Mouse (Mus musculus) heart, postnatal 36 days (tissue): ENCODE data around the gene Tmem132c. TPM values are rescaled to one million over a fixed set of nuclear protein-coding genes. Genes with fewer than 3 reads are reported as not detected.

Experiments used
- DNase-seq, 2 experiments: peaks; one replicate each; pipeline ENCODE4 v3.0.0; 2021 to 2022
- intact Hi-C: fragments of 180-260 bp; cut with DNase I; formaldehyde crosslinking; loops from one replicate; pipeline ENCODE4 v1.15.1; 2025
- total RNA-seq, 2 experiments: library from RNA; stranded (reverse); gene quantifications; 2 replicates each; pipeline ENCODE4 v1.2.3; 2021

Tmem132c gene
- total RNA-seq, 2 experiments from 2014 or later: 0.11 TPM

DNA sequence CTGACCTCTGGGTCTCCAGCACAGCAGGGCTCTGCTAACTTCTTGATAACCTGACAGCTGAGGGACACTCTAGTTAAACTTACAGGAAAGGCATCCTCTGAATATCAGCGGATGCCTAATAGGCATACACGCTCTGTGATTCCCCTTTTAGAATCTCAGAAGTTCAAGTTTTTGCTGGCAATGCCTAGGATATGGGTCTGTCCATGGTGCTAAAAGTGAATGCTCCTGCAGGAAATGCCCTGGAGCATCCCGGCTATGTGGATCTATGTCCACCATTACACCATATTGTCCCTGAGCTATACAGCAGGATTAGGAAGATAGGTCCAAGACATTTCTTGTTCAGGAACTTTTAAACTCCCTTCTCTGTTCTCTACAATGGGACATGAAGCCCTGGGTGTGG lies 319.5 kb downstream of the Tmem132c start:
- intact Hi-C loops: no loop called here
- no peak for DNase-seq

DNA sequence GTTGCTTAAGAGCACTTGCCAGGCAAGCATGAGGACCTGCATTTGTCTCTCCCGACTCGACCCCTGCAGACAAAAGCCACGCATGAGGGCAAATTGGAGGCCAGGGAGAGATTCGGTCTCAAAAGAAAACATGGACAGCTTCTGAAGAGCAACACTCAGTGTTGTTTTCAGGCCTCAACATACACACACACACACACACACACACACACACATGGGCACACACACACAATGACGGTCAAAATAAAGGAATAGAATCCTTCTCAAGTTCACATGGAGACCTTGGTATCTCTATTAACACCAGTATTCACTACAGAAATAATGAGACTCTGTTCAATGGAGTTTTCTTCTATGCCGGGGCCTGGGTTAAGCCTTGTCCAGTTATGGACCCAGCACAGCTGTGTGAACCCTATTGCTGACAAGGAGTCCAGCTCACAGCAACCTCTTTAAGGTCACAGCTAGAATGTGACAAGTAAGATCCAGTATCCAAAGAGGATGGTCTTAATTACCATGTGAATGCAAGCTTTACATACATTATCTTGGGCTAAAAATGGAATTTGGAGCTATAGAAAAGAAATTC lies 325.6 kb downstream of the Tmem132c start:
- no peak for DNase-seq
- intact Hi-C loops: no loop called here

DNA sequence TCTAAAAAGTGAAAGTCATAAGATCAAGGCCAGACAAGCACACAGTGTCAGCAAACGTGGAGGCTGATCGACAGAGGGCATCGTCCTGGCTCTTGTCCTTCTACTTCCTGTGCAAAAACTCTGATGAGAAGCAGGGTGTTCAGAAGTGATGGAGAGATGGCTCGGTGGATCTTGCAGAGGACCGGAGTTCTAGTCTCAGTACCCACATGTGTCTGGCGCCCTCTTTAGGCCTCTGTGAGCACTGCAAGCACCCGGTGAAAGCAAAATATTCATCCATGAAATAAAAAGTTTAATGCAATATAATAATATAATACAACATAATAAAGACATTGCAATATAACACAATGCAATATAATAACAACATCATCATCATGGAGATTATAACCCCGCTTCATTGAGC lies 335.8 kb downstream of the Tmem132c start:
- no peak for DNase-seq
- intact Hi-C loops: no loop called here

DNA sequence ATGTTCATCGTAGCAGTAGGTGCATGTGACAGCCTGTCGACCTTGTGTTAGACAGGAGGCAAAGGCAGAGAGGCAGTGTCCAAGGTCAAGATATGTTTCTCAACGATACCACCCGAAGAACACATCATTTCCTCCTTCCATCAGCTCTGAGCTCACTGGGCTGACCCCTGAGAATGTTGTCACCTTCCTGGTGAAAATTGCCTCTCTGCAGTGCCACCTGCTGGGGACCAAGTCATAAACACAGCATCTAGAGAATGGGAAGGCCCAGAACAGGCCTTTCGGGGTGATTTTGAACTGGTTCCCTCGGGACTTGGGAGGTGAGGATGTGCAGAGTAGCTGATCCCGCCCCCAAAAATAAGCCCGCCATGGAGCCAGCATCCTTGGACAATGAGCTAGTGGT lies 342.1 kb downstream of the Tmem132c start:
- no peak for DNase-seq
- intact Hi-C loops: no loop called here

DNA sequence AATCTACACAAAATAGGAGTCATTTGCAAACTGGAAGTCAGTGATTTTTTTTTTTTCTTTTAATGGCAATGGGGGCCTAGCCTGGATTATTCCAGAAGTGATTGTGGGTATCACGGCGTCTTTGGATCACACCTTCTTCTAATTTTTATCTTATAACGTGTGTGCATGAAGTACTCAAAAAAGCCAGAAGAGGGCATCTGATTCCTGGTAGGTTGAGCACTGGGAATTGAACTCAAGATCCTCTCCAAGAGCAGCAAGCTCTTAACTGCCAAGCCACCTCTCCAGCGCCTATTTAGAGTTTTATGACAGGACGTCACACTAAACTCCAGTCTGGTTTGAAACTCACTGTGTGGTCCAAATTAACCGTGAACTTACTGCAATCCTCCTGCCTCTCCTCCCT lies 346.2 kb downstream of the Tmem132c start:
- DNase-seq: no peak
- intact Hi-C loops: no loop called here

DNA sequence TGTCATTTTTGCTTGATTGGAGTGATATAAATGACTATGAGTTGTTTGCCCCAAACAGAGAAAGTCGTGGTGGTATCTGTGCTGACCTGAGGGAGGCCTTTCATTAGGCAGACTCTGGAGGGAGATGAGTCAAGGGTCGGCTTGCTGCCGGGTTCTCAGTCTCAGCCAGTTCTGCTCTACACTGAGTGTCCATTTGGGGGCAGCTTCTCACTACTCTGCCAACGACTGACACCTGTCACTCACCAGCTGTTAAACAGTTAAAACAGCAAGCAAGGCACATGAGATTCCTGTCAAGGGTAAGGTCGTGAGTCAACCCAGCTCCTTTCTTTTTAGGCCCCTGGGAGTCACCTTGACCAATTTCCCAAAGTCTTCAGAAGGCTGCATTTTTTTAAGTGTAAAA lies 350.8 kb downstream of the Tmem132c start:
- intact Hi-C loops: loop anchor here (5.0 kb wide), 1 partner anchor 55 kb away; no protein-coding TSS in a partner anchor
- no peak for DNase-seq

DNA sequence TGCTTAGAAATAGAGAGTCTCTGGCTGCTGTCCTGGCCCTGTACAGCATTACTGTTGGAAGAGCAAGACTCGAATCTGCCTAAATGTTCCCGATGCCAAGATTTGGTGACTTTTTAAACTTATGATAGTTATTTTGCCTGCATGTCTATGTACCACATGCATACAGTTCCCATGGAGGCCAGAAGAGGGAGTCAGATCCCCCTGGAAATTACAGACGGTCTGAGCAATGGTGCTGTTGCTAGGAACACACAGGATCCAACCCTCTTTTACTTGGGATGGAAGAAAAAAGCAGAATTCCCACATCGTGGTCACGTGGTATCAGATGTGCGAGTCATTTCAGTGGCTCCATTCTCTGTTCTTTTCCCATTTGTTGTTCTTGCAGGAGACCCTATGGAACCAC lies 351.2 kb downstream of the Tmem132c start:
- no peak for DNase-seq
- intact Hi-C loops: loop anchor here (5.0 kb wide), 1 partner anchor 54 kb away; no protein-coding TSS in a partner anchor

DNA sequence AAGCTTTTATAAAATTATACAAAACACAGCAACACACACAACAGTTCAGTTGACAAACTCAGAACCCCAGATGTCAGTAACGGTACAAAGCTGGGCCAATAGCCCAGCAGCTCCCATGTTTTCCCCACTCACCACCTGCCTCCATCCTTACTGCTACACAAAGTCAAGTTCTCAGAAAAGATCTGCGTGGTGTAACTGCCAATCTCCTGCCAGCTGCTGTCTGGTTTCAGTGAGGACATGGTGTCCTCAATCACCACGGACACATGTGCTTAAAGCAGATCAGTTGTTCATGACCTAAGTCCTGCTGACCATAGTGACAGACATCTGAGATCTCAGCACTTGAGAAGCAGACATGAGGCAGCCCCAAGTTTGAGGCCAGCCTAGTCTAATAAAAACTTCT lies 354.1 kb downstream of the Tmem132c start:
- intact Hi-C loops: no loop called here
- no peak for DNase-seq

DNA sequence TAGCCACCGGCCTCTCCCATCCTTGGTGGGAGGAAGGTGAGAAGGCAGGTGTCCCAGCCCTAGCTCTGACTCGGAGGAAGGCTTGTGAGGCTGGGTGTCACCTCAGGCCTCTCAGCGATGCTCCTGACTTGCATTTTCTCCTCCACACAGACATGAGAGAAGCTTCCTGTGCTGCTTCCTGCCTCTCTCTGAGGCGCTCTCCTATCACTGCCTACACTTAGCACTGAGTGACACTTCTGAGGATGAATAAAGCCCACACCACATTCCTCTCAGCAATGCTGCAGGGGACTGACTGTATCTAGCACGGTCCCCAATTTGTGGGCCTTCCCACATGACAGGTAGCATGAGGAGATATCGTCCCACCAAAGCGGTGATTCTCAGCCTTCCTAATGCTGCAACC lies 355.3 kb downstream of the Tmem132c start:
- intact Hi-C loops: no loop called here
- no peak for DNase-seq

DNA sequence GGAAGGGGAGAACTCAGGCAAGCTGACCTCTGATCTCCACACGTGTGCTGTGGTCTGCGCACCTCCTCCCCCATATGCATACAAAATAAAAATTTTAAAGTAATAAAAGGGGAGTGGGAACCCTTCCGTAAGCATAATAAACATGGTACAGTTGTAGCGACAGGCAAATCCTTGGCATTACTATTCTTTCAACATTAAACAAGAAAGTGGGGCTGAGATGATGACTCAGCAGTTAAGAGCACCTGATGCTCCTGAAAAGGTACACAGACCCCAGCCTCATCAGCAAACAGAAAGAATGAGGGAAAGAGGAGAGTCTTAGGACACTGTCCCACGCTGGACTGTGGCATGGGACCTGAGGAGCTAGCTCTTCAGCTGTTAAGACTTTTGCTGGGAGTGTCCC lies 361.4 kb downstream of the Tmem132c start:
- no peak for DNase-seq
- intact Hi-C loops: no loop called here

DNA sequence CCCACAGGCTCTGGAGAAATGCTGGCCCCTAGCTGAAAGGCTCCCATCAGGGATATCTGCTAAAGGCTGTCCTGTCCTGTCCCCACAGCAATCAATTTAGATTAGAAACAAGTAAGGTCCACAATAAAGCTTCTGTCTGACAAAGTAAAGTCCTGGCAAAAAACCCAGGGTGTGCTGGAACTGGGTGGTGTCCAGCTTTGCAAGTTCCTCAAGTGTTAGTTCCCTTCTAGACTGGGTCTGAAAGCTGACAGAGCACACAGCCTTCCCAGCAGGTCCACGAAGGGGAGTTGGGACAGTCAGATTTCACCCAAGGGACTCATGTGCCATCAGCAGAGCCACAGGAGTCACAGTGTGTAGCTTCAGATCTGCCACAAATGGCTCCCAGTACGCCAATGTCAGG lies 365.9 kb downstream of the Tmem132c start:
- intact Hi-C loops: no loop called here
- no peak for DNase-seq

DNA sequence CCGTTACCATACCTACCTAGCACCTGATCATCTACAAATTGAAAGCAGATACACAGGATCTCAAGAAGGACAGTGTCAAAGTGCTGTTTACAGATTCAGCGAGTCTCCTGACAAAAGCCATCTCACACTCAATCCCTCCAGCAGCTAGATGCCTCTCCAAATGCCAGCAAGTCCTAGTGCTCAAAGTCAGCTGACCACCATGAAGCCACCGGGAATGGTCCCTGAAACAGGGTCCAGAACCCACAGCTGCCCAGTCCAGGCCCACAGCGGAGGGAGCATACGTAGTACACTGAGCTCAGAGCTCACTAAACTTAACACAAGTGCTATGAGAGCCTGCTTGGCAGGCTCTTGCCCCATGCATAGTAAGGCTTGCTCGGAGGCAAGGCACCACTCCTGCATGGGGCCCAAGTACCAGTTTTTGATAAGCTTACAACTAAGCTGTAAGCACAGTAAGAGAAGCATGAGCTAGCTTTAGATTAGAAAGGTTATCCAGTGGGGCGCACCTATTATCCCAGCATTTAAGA lies 367.6 kb downstream of the Tmem132c start:
- intact Hi-C loops: no loop called here
- no peak for DNase-seq

DNA sequence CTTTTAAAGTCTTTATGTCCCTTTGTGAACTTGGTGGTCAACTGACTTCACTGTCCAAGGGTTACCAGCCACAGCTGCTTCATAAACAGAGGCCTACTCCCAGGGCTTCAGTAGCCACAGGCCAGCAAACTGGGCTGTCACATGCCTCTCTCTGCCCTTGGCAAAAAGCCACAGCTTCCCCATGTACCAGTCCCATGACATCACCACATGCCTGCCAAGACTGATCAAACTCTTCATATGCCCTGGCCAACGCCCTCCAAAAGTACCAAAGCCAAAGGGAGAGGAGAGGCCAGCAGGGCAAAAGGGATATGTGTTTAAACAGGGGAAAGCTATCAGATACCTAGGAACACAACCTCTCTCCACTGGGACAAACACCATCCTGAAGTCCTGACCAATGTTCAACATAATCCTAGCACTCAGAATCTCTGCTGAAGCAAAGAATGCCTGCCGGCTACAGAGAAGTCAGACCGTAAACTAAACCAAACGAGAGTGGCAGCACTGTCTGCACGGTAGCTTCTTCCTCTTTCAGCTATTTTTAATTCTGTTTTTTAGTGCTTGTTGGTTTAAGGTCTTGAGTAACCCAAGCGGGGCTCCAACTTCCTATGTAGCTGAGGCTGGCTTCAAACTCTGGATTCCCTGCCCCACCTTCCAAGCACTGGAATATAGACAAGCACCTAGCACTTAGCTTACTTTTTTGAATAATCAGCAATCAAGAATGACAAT lies 369.3 kb downstream of the Tmem132c start:
- intact Hi-C loops: loop anchor here (5.0 kb wide), 1 partner anchor 1406 kb away; no protein-coding TSS in a partner anchor
- peak; percentile 66 to 71 for DNase-seq

DNA sequence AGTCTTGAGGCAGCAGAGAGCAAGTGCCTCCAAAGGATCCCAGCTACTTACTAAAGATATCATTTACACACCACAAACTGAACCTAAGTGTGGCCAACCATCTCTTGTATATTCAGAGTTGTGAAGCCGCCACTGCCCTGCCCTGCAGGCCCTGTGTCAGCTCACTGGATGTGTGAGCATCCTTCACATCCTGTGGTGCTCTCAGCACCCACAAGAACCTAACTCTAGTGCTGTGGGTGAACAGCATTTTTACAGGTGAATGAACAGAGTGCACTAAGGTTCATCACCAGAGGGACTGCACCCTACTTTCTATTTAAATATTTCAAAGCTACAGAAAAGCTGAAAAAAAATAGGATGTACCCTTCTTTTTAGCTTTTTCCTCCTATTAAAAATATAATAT lies 370.3 kb downstream of the Tmem132c start:
- intact Hi-C loops: loop anchor here (5.0 kb wide), 1 partner anchor 1405 kb away; no protein-coding TSS in a partner anchor
- no peak for DNase-seq

DNA sequence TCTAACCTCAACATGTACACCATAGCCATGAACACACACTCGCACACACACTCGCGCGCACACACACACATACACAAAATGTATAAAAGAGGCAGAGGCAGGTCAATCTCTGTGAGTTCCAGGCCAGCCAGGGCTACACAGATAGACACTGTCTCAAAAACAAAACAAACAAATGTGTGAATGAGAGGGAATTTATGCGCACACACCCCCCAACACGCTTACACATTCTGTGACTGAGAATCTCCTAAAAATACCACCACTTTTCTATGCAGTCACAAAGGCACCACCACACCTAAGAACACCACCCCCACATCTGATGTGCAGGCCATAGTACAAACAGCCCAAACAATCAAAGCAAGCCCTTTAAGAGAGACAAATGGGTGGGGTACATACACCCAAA lies 370.8 kb downstream of the Tmem132c start:
- DNase-seq: no peak
- intact Hi-C loops: loop anchor here (5.0 kb wide), 1 partner anchor 1405 kb away; no protein-coding TSS in a partner anchor
